Mouse (Mus musculus) midbrain, embryonic 10.5 days (tissue): ENCODE measurements at regions not wholly inside any gene's neighbourhood (a gene's known extent, or its start where the extent isn't known, plus 50 kb on each side); places are given as distances from the start of the nearest gene placed in this dataset.

Experiments
- DNase-seq: peaks from one replicate; pipeline ENCODE4 v3.0.0-alpha.2; 2017; ENCODE audit warnings: low spot score
- H3K27ac ChIP-seq: fragments of 300-500 bp; sonication (generic); replicated peaks from 2 replicates; pipeline ENCODE4 v1.5.1; 2016; ENCODE audit warnings: mild to moderate bottlenecking
- H3K27me3 ChIP-seq: fragments of 300-500 bp; sonication (generic); 2 replicates; pipeline ENCODE4 v1.6.1; 2016; ENCODE audit warnings: low read depth, mild to moderate bottlenecking; ENCODE audit not compliant: poor library complexity, severe bottlenecking
- H3K36me3 ChIP-seq: fragments of 300-500 bp; sonication (generic); 2 replicates; pipeline ENCODE4 v1.6.1; 2016; ENCODE audit warnings: mild to moderate bottlenecking, moderate library complexity
- H3K4me1 ChIP-seq: fragments of 300-500 bp; sonication (generic); 2 replicates; pipeline ENCODE4 v1.6.1; 2016
- H3K4me3 ChIP-seq: fragments of 300-500 bp; sonication (generic); 2 replicates; pipeline ENCODE4 v1.5.1; 2016; ENCODE audit warnings: mild to moderate bottlenecking, moderate library complexity
- H3K9me3 ChIP-seq: fragments of 300-500 bp; sonication (generic); replicated peaks from 2 replicates; pipeline ENCODE4 v1.6.1; 2016; ENCODE audit warnings: mild to moderate bottlenecking
- WGBS: fragments of 180-500 bp; shearing (Covaris S2); methylation state at CpG from one replicate; pipeline ENCODE4 v1.1.7; 2016; 5-methylcytosine and 5-hydroxymethylcytosine counted together

GRCm38 (mm10) chr4:32158886-32159285, 79.7 kb upstream of the Bach2 start:
- 44% methylated on average over 4 of the region's 4 CpGs for WGBS
- Histone ChIP-seq H3K36me3 (no peaks in the 10 kb centered on the region), H3K4me1 (peaks cover 31% of the 10 kb centered on the region)

DNA sequence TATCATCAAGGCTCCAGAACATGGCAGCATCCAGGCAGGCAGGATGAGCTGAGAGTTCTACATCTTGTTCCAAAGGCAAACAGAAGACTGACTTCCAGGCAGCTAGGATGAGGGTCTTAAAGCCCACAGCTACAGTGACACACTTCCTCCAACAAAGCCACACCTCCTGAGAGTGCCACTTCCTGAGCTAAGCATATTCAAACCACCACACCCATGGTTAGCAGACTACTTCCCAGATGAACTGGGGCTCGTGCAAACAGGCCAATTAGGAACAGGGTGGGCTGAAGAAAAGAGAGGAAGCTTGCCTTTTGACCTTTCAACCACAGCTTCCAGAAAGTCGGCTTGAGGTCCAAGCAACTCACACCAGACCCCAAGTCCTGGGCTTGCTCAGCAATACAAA, 77.8 kb upstream of the Bach2 start:
- Histone ChIP-seq H3K4me1 (peaks cover 35% of the 10 kb centered on the region), H3K36me3 (no peaks in the 10 kb centered on the region), H3K27ac (no peak overlapping the region), H3K9me3 (no peaks in the 10 kb centered on the region), H3K27me3 (peaks cover 31% of the 10 kb centered on the region), H3K4me3 (no peak overlapping the region)
- no peak for DNase-seq
- WGBS: 61% methylated on average over 2 of the region's 2 CpGs

More at GRCm38 (mm10) chr4:32158886-32159285, 79.7 kb upstream of the Bach2 start:
- Histone ChIP-seq H3K27ac (no peak overlapping the region), H3K27me3 (peaks cover 13% of the 10 kb centered on the region; the same call in 1 of the 2 replicates), H3K9me3 (no peaks in the 10 kb centered on the region), H3K4me3 (no peak overlapping the region)
- DNase-seq: no peak

- Histone ChIP-seq H3K27me3 (peaks cover 44% of the 10 kb centered on the region), H3K4me1 (peaks cover 48% of the 10 kb centered on the region), H3K9me3 (no peaks in the 10 kb centered on the region), H3K27ac (0 out of 2 replicates have a peak overlapping the region, but pooled peaks have one; percentile 46), H3K4me3 (no peak overlapping the region), H3K36me3 (no peaks in the 10 kb centered on the region)
- WGBS: 65% methylated on average over 10 of the region's 10 CpGs
- DNase-seq: no peak
Measured at GRCm38 (mm10) chr4:32161871-32162656, 76.5 kb upstream of the Bach2 start.

DNA sequence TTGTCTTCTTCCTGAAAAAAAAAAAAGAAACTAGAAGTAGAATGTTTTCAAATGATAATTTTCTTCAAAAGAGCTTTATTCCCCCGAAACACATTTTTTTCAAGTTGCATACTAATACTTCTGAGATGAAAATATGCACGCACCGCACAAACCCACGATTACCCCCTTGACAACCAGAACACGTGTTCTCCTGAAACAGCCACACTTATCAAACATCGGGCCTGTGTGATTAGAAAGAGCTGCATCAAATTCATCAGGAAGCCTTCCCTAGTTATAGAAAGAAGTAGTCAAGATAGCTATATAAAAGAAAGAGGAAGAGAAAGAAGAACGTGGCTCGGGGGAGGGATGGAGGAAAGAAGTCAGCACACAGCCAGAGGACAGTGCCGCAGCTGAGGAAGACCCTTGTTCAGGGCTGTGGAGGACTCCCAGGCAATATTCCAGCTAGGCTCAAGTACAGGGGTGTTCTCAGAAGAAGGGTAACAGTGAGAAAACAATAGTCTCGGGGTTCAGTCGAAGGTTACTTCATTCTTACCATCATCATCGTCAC, 75.8 kb upstream of the Bach2 start:
- Histone ChIP-seq H3K4me1 (peaks cover 52% of the 10 kb centered on the region), H3K27ac (no peak overlapping the region), H3K36me3 (no peaks in the 10 kb centered on the region), H3K9me3 (no peaks in the 10 kb centered on the region), H3K4me3 (no peak overlapping the region), H3K27me3 (peaks cover 48% of the 10 kb centered on the region)
- 94% methylated on average over 12 of the region's 12 CpGs for WGBS
- no peak for DNase-seq

DNA sequence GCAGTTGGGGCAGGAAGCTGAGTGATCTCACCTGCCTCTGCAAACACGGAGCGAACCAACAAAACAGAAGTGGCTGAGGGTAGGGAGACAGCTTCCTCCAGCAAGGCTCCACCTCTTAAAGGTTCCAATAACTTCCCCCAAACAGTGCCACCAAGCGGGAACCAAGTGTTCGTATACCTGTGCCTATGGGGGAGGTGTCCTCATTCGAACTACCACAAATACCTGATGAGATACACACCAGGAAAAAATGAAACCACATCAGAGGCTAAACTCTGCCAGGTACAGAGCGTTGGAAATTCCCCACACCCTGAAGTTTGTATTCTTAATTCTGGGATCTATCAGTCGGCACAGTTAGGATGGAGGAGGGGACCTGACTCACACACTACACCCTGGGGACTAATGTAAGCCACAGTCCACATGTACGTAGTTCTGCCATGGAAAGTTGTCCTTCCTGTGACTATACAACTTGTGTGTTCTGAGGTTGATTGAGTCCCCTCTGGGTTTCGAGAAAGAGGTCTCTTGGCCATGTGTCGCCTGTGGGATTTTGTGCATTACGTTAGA, 74.4 kb upstream of the Bach2 start:
- no peak for DNase-seq
- H3K4me3 ChIP-seq: no peak overlapping the region
- WGBS: 89% methylated on average over 11 of the region's 11 CpGs
- H3K27ac ChIP-seq: no peak overlapping the region
- no peaks in the 10 kb centered on the region for H3K9me3 ChIP-seq
- H3K36me3 ChIP-seq: no peaks in the 10 kb centered on the region
- H3K4me1 ChIP-seq: peaks cover 45% of the 10 kb centered on the region
- peaks cover 54% of the 10 kb centered on the region for H3K27me3 ChIP-seq

DNA sequence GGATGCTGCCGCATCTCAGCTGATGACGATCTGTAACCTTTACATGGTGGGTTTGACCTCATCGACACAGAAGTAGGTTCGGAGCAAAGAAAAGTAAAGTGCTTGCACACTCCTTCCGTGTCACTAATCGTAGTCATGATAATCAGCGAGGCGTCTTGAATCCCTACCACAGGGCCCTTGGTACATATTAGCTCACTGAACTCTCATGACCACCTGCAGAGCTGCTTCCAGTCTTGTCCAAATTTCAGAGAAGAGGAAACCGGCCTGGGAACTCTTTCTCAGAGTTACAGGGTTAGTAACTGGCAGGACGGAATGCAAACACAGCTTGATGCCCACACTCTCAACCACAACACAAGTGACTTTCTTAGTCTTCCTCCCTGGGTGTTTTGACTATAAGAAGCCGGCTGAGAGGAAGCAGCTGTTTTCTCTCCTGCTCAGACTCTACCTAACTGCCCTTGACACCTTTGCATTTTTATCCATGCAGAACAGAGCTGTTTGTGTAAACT, 73.8 kb upstream of the Bach2 start:
- Histone ChIP-seq H3K4me3 (no peak overlapping the region), H3K36me3 (no peaks in the 10 kb centered on the region), H3K27ac (no peak overlapping the region), H3K9me3 (no peaks in the 10 kb centered on the region), H3K4me1 (peaks cover 45% of the 10 kb centered on the region), H3K27me3 (peaks cover 52% of the 10 kb centered on the region)
- 81% methylated on average over 11 of the region's 11 CpGs for WGBS
- DNase-seq: no peak

GRCm38 (mm10) chr4:32165918-32166528, 72.6 kb upstream of the Bach2 start:
- H3K9me3 ChIP-seq: no peaks in the 10 kb centered on the region
- no peaks in the 10 kb centered on the region for H3K36me3 ChIP-seq
- 0 out of 2 replicates have a peak overlapping the region, but pooled peaks have one; percentile 13 for H3K27ac ChIP-seq
- peaks cover 43% of the 10 kb centered on the region for H3K4me1 ChIP-seq
- peak; percentile 28 for DNase-seq
- H3K27me3 ChIP-seq: peaks cover 43% of the 10 kb centered on the region
- H3K4me3 ChIP-seq: no peak overlapping the region
- 59% methylated on average over 12 of the region's 12 CpGs for WGBS

DNA sequence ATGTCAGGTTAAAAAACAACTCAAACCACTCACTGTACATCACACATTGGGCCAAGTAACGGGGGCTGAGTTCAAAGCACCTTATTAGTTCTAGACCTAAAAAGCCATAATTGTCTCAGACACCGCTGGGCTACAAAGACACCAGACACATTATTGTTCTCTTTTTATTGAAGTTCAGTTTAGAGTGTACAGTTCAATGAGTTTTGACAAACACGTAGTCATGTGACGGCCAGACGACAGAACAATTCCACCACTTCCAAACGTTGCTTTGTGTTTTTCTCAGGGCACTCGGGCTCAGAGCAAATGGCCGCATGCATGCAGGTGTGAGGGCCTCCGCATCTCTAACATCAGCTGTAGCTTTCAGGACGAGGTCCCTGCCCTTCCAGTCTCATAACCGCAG, 71.5 kb upstream of the Bach2 start:
- 65% methylated on average over 11 of the region's 11 CpGs for WGBS

DNA sequence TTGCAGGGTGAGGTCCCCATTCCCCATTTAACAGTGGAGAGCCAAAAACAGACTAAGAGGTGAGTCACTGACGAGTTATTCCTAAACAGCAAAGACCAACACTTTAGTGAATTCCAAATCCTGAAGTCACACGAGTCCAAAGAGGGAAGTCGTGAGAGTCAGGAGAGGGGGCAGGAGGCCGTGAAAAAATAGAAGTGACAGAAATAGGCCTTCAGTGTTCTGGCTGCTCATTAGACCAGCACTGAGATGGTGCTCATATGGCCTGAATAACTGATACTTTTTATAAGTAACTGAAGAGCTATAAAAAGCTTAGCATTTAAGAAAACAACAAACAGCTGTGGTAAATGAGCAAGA, 68.5 kb upstream of the Bach2 start:
- Histone ChIP-seq H3K36me3 (no peaks in the 10 kb centered on the region), H3K4me1 (peaks cover 30% of the 10 kb centered on the region), H3K9me3 (no peaks in the 10 kb centered on the region), H3K4me3 (no peak overlapping the region), H3K27ac (no peak overlapping the region), H3K27me3 (peaks cover 29% of the 10 kb centered on the region)
- 72% methylated on average over 4 of the region's 4 CpGs for WGBS
- DNase-seq: no peak

More for the DNA sequence above, 71.5 kb upstream of the Bach2 start:
- DNase-seq: no peak
- Histone ChIP-seq H3K36me3 (no peaks in the 10 kb centered on the region), H3K27ac (no peak overlapping the region), H3K27me3 (peaks cover 43% of the 10 kb centered on the region), H3K9me3 (no peaks in the 10 kb centered on the region), H3K4me3 (no peak overlapping the region), H3K4me1 (peaks cover 32% of the 10 kb centered on the region)

DNA sequence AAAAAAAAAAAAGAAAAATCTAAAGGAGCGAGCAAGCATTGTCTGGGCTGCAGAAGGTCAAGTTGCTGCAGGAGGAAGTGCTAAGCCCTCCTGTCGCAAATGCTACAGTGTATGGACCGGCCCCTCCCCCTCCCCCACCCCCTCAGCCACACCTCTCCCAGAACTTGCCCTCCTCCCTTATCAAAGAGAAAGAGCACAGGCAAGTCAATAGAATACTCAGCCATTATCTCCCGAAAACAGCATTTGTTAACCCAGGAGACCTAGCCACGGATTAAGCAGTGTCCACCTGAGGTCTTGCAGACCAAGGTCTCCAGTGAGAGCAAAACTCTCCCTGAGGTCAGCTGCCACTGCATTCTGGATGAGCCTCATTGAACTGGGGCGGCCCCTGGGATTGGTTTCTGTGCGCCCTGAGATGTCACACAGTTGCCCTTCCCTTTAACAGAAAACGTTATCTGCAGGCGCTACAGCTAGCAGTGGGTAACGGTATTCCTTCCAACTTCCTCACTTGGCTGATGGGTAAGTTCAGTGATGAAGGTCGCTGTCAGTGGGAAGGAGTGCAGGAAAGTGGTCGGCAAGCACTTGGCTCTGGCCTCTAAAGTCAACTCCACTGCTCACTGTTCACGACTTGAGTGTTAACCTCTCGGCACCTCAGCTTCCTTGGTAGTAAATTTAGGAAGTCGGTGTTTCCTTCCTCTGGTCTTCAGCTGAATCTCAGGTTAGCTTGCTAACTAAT, 68.0 kb upstream of the Bach2 start:
- 67% methylated on average over 15 of the region's 15 CpGs for WGBS
- Histone ChIP-seq H3K27ac (0 out of 2 replicates have a peak overlapping the region, but pooled peaks have one; percentile 49), H3K36me3 (no peaks in the 10 kb centered on the region), H3K9me3 (no peaks in the 10 kb centered on the region), H3K27me3 (peaks cover 24% of the 10 kb centered on the region), H3K4me1 (peaks cover 33% of the 10 kb centered on the region), H3K4me3 (no peak overlapping the region)
- DNase-seq: no peak

DNA sequence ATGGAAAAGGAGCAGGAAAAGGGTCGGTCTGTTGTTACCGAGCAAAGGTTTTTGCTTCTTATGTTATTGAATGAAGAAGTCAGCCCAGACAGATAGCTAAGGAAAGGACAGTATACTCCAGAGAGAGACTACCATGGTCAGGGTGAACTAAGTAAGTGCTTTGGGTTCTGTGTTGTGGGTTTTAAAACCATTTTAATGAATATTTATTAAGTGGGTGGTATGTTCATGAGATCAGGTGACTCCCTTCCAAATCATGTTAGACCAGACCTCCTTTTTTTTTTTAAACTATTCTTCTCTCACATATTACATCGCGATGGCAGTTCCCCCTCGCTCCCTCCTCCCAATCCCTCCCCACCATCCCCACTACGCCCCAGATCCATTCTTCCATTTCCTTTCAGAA, 67.3 kb upstream of the Bach2 start:
- Histone ChIP-seq H3K36me3 (no peaks in the 10 kb centered on the region), H3K4me3 (no peak overlapping the region), H3K27ac (no peak overlapping the region), H3K27me3 (peaks cover 18% of the 10 kb centered on the region), H3K4me1 (peaks cover 33% of the 10 kb centered on the region), H3K9me3 (no peaks in the 10 kb centered on the region)
- 94% methylated on average over 6 of the region's 6 CpGs for WGBS
- no peak for DNase-seq

- 90% methylated on average over 4 of the region's 4 CpGs for WGBS
- H3K4me3 ChIP-seq: no peak overlapping the region
- H3K9me3 ChIP-seq: no peaks in the 10 kb centered on the region
- H3K27me3 ChIP-seq: peaks cover 6% of the 10 kb centered on the region; the same call in 1 of the 2 replicates
- H3K4me1 ChIP-seq: peaks cover 31% of the 10 kb centered on the region
- no peaks in the 10 kb centered on the region for H3K36me3 ChIP-seq
- H3K27ac ChIP-seq: no peak overlapping the region
- no peak for DNase-seq
Measured at GRCm38 (mm10) chr4:32172992-32173391, 65.6 kb upstream of the Bach2 start.
